Mouse (Mus musculus): ENCODE data around the gene Gm16451.
"Not testable (repeated sequence)": the region's sequence is repeated elsewhere in the genome, so short reads cannot be mapped to it uniquely, and the experiment has no call there.

Gene Gm16451

DNA sequence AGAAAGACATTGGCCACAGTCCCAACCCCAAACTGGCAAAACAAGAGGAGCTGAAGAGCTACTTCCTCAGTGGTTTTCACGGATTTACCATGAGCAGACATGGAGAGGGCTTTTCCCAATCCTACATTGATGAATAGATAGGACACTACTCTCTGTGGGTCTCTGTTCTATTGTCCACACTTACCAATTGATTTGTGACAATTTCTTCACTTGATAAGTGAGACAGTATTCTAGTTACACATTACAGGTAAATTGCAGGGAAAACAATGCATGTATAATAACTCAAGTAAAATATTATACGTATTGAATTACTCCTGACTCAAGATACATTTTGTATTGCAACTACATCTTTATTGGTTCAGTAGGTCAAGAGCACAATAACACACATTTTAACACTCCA lies at the start of gene Gm16451:
Gene Gm16451, minus strand, starts transcription at position 101 of the 400 bp plus-strand sequence.
- DNase-seq = not testable (repeated sequence)

DNA sequence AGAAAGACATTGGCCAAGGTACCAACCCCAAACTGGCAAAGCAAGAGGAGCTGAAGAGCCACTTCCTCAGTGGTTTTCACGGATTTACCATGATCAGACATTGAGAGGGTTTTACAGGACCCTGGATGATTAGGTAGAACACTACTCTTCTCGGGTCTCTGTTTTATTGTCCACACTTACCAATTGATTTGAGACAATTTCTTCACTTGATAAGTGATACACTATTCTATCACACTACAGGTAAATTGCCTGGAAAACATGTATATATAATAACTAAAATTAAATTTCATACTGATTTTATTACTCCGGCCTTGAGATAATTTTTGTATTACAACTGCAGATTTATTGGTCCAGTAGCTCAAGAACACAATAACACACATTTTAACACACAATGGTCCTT lies 45.9 kb upstream of the Gm16451 start, which contains the start of gene Vmn1r142:
Gene Vmn1r142, minus strand, starts transcription at position 101 of the 400 bp plus-strand sequence.
- DNase-seq = not testable (repeated sequence)

DNA sequence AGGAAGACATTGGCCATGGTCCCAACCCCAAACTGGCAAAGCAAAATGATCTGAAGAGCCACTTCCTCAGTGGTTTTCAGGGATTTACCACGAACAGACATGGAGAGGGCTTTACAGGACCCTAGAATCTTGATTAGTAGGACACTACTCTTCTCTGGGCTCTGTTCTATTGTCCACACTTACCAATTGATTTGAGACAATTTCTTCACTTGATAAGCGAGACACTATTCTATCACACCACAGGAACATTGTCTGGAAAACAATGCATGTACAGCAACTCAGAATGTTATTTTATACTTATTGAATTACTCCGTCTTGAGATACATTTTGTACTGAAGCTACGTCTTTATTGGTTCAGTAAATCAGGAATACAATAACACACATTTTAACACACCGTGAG lies 16.6 kb upstream of the Gm16451 start, which contains the start of gene Gm10666:
Gene Gm10666, minus strand, starts transcription at position 101 of the 400 bp plus-strand sequence.
- DNase-seq = not testable (repeated sequence)

DNA sequence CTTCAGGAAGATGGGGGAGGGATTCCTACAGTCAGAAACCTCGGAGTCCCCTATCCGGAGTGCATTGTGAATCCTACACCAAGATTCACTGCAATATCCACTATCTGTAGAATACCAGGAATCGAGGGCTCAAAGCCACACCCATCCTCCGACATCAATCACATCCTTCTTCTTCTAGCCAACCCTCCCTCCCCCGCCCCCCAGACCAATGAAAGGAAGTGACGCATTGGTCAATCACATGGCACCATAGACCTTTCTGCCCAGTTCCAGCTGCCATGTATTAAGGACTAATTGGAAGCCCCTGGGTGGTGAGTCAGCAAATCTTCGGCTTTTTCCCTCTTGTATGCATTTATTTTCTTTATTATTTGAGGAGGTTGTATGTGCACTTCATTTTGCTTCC lies 49.3 kb downstream of the Gm16451 start, which contains the start of gene Vmn1r139:
Gene Vmn1r139, plus strand, starts transcription at position 301 of the 400 bp plus-strand sequence.
- not testable (repeated sequence) for DNase-seq
